ENCODE assay signal across 24 mouse cellular contexts in genomic region chr1:155408577-155408966, GRCm38 (mm10). TPM values are rescaled to one million over a fixed set of nuclear protein-coding genes. Genes with fewer than 3 reads are reported as not detected.
DNase-seq lines count a peak whose midpoint lies in the region; ATAC-seq and TF ChIP-seq lines count a peak whose summit lies in the region.
"Had no signal": no experiment of that assay in that cellular context is flagged by ENCODE, and none has a peak within 500 bp of the region (broad histone marks: within the 10 kb centered on the region; RNA-seq: fewer than 3 reads in every experiment).

No protein-coding gene starts in this region.

- no peak for TF ChIP-seq EP300 in lung, postnatal 0 days (IDR thresholded peaks at IDR 0.05)

- DNase-seq in heart, adult 11 months: peak; percentile 71
- no peak for DNase-seq in heart, adult 18-20 months
- no peak for DNase-seq in liver, embryonic 13.5 days
- DNase-seq in layer of hippocampus, adult 9-11 months: no peak
- no peak for DNase-seq in lung, postnatal 0 days (ENCODE audit: low spot score)
- DNase-seq: adrenal gland, postnatal 10 days; cerebellum, adult 2 months; cerebellum, postnatal 25 days; embryo, embryonic 11 days; heart, postnatal 10 days; lung, postnatal 10 days had no signal

- peak overlapping the region; percentile 57 for H3K4me2 ChIP-seq in liver, embryonic 13.5 days
- H3K4me2 ChIP-seq in lung, postnatal 0 days (replicated peaks; ENCODE audit: low read depth, low read length): no peak overlapping the region
- H3K4me2 ChIP-seq: embryonic facial prominence, embryonic 13.5 days; forebrain, embryonic 15.5 days; heart, embryonic 12.5 days; limb, embryonic 15.5 days; midbrain, embryonic 12.5 days had no signal

- no peak for ATAC-seq in megakaryocyte, adult 5-6 weeks (ENCODE audit: poor library complexity, severe bottlenecking)
- ATAC-seq in liver, embryonic 13.5 days (ENCODE audit: low read depth): peak; percentile 57
- ATAC-seq in lung, postnatal 0 days: no peak
- ATAC-seq: activated CD4-positive, CD25-positive, alpha-beta regulatory T cell, adult 4 months; CD4-positive, CD25-positive, alpha-beta regulatory T cell, adult 4 months; forebrain, embryonic 15.5 days; intestine, postnatal 0 days; Patski had no signal

- H3K9me3 ChIP-seq in megakaryocyte, embryonic 14.5 days: peaks cover 11% of the 10 kb centered on the region
- peaks cover 4% of the 10 kb centered on the region for H3K9me3 ChIP-seq in liver, embryonic 13.5 days (replicated peaks)
- no peaks in the 10 kb centered on the region for H3K9me3 ChIP-seq in lung, postnatal 0 days (ENCODE audit: low read length)
- H3K9me3 ChIP-seq: embryonic facial prominence, embryonic 13.5 days; forebrain, embryonic 15.5 days; limb, embryonic 15.5 days had no signal

- H3K4me3 ChIP-seq in megakaryocyte, embryonic 14.5 days (replicated peaks): peak overlapping the region; percentile 76
- H3K4me3 ChIP-seq in liver, embryonic 13.5 days (replicated peaks): no peak overlapping the region
- no peak overlapping the region for H3K4me3 ChIP-seq in lung, postnatal 0 days (ENCODE audit: low read depth, low read length)
- H3K4me3 ChIP-seq: embryonic facial prominence, embryonic 13.5 days; forebrain, embryonic 15.5 days; heart, embryonic 12.5 days; hindbrain, embryonic 10.5 days; limb, embryonic 15.5 days; midbrain, embryonic 12.5 days had no signal

- H3K36me3 ChIP-seq in megakaryocyte, embryonic 14.5 days (replicated peaks; ENCODE audit: low read length): peaks cover 34% of the 10 kb centered on the region
- H3K36me3 ChIP-seq in liver, embryonic 13.5 days: peaks cover 12% of the 10 kb centered on the region
- no peaks in the 10 kb centered on the region for H3K36me3 ChIP-seq in lung, postnatal 0 days (ENCODE audit: insufficient read depth, low read length)
- H3K36me3 ChIP-seq: embryonic facial prominence, embryonic 13.5 days; limb, embryonic 15.5 days had no signal

- H3K27me3 ChIP-seq in megakaryocyte, embryonic 14.5 days (replicated peaks): no peaks in the 10 kb centered on the region
- H3K27me3 ChIP-seq in liver, embryonic 13.5 days: no peaks in the 10 kb centered on the region
- H3K27me3 ChIP-seq in lung, postnatal 0 days (replicated peaks; ENCODE audit: insufficient read depth, low read length): no peaks in the 10 kb centered on the region
- H3K27me3 ChIP-seq: embryonic facial prominence, embryonic 13.5 days; forebrain, embryonic 15.5 days; heart, embryonic 12.5 days; limb, embryonic 15.5 days; midbrain, embryonic 12.5 days; Patski had no signal

- TF ChIP-seq CTCF in lung, postnatal 0 days (IDR thresholded peaks at IDR 0.05): no peak

- H3K9ac ChIP-seq in liver, embryonic 13.5 days: peak overlapping the region; percentile 23
- no peak overlapping the region for H3K9ac ChIP-seq in lung, postnatal 0 days (replicated peaks; ENCODE audit: low read depth)
- H3K9ac ChIP-seq: embryonic facial prominence, embryonic 13.5 days; forebrain, embryonic 15.5 days; heart, embryonic 12.5 days; limb, embryonic 15.5 days; midbrain, embryonic 12.5 days had no signal

- 42% methylated on average over 2 of the region's 2 CpGs for WGBS in liver, embryonic 13.5 days (ENCODE audit: insufficient replicate concordance)
- WGBS in lung, postnatal 0 days: 75% methylated on average over 2 of the region's 2 CpGs

- peak overlapping the region; percentile 90 for H3K27ac ChIP-seq in liver, embryonic 13.5 days
- no peak overlapping the region for H3K27ac ChIP-seq in lung, postnatal 0 days (ENCODE audit: low read length)
- H3K27ac ChIP-seq: embryonic facial prominence, embryonic 13.5 days; forebrain, embryonic 15.5 days; hindbrain, embryonic 10.5 days; limb, embryonic 15.5 days; midbrain, embryonic 12.5 days; stomach, postnatal 0 days had no signal

- peaks cover 69% of the 10 kb centered on the region for H3K4me1 ChIP-seq in megakaryocyte, embryonic 14.5 days
- peaks cover 64% of the 10 kb centered on the region for H3K4me1 ChIP-seq in liver, embryonic 13.5 days (replicated peaks)
- no peaks in the 10 kb centered on the region for H3K4me1 ChIP-seq in lung, postnatal 0 days (ENCODE audit: insufficient read depth, low read depth, low read length)
- H3K4me1 ChIP-seq: embryonic facial prominence, embryonic 13.5 days; heart, embryonic 12.5 days; limb, embryonic 15.5 days; midbrain, embryonic 12.5 days had no signal

RNA-seq across cellular contexts. Expression of gene Xpr1, which starts 8.6 kb away (rescaled TPM):
- total RNA-seq in heart, adult 18-20 months (2021): 10 to 100 TPM; 28.8 to 33.5 TPM
- 0.65 and 3.4 TPM in 2 replicates for polyA plus RNA-seq in megakaryocyte, embryonic 14.5 days (2012; ENCODE audit: insufficient read depth, low replicate concordance)
- total RNA-seq in megakaryocyte, adult 5-6 weeks (2015): 67.5 and 69.2 TPM in 2 replicates
- 31.5 and 38.9 TPM in 2 replicates for total RNA-seq in megakaryocyte, adult 5-6 weeks (2017)
- polyA plus RNA-seq in liver, embryonic 13.5 days (2015; fragmentation: Nextera tagmentation; extraction: Ambion mirVana): 4.3 and 4.5 TPM in 2 replicates
- polyA plus RNA-seq in lung, postnatal 0 days (2015; fragmentation: Nextera tagmentation; extraction: Ambion mirVana): 5.8 and 7.8 TPM in 2 replicates
